Mouse (Mus musculus) neural tube, embryonic 12.5 days (tissue): ENCODE measurements at regions not wholly inside any gene's neighbourhood (a gene's known extent, or its start where the extent isn't known, plus 50 kb on each side); places are given as distances from the start of the nearest gene placed in this dataset.
"Not testable (repeated sequence)": the region's sequence is repeated elsewhere in the genome, so short reads cannot be mapped to it uniquely, and the experiment has no call there.

Source experiments
- ATAC-seq: fragments of 200-750 bp; cut with Nextera tagmentation; 2 replicates; pipeline ENCODE4 v1.8.0; 2017; ENCODE audit warnings: low read depth, mild to moderate bottlenecking, moderate TSS enrichment, moderate library complexity; ENCODE audit not compliant: low FRiP score
- H3K27ac ChIP-seq: fragments of 300-500 bp; sonication (generic); 2 replicates; pipeline ENCODE4 v1.5.1; 2016
- H3K27me3 ChIP-seq: fragments of 300-500 bp; sonication (generic); replicated peaks from 2 replicates; pipeline ENCODE4 v1.6.1; 2016; ENCODE audit warnings: mild to moderate bottlenecking
- H3K36me3 ChIP-seq: fragments of 300-500 bp; sonication (generic); 2 replicates; pipeline ENCODE4 v1.6.1; 2016; ENCODE audit warnings: mild to moderate bottlenecking
- H3K4me1 ChIP-seq: fragments of 300-500 bp; sonication (generic); 2 replicates; pipeline ENCODE4 v1.6.1; 2016
- H3K4me2 ChIP-seq: fragments of 300-500 bp; sonication (generic); replicated peaks from 2 replicates; pipeline ENCODE4 v1.6.1; 2016; ENCODE audit warnings: mild to moderate bottlenecking
- H3K4me3 ChIP-seq: fragments of 300-500 bp; sonication (generic); 2 replicates; pipeline ENCODE4 v1.5.1; 2016
- H3K9ac ChIP-seq: fragments of 300-500 bp; sonication (generic); 2 replicates; pipeline ENCODE4 v1.6.1; 2016; ENCODE audit warnings: mild to moderate bottlenecking
- H3K9me3 ChIP-seq: fragments of 300-500 bp; sonication (generic); 2 replicates; pipeline ENCODE4 v1.6.1; 2016; ENCODE audit warnings: mild to moderate bottlenecking
- WGBS: fragments of 180-500 bp; shearing (Covaris S2); methylation state at CpG from one replicate; pipeline ENCODE4 v1.1.7; 2016; 5-methylcytosine and 5-hydroxymethylcytosine counted together

DNA sequence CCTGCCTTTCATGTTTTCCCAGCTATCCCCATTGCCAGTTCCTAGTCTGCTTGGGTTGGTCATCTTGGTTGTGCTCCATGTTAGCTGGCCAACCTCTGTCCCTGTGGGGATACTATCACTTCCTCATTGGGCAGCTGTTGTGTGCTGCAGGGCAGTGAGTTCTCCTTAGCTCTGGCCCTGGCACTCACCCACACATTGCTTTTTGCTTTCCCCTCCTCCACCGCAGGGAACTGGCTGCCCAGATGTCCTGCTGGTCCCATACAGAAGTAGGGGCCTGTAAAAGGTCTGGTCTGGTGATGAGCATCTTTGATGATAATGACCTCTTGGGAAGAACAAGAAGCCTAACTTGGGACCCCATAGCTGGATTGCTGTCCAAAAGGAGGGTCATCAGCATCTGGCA is 308.2 kb upstream of the Gm21863 start:
- not testable (repeated sequence) for H3K36me3 ChIP-seq, H3K27ac ChIP-seq, H3K4me3 ChIP-seq, H3K9ac ChIP-seq, ATAC-seq, H3K27me3 ChIP-seq, H3K4me1 ChIP-seq, H3K4me2 ChIP-seq
- 76% methylated on average over 1 of the region's 1 CpGs for WGBS
- peaks cover 42% of the 10 kb centered on the region for H3K9me3 ChIP-seq

DNA sequence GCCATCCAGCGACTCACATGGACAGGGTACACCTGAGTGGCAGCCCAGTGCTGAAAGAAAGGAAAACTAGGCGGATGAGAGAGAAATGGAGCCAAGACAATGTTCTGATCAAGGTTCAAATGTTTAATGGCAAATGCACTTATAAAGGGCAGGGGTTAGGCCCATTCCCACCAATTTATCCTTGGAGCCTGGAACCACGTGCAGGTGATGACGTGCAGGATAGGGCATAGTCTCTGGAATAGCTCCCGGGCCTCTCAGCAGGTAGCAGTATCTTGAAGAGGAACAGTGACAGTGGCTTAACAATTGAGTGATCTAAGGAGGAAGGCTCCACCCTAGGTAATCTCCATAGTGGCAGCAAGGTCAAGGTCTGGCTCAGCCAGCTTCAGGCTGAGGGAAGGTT is 285.8 kb upstream of the Gm21863 start:
- 88% methylated on average over 5 of the region's 5 CpGs for WGBS
- not testable (repeated sequence) for ATAC-seq
- H3K9me3 ChIP-seq = peaks cover 47% of the 10 kb centered on the region

DNA sequence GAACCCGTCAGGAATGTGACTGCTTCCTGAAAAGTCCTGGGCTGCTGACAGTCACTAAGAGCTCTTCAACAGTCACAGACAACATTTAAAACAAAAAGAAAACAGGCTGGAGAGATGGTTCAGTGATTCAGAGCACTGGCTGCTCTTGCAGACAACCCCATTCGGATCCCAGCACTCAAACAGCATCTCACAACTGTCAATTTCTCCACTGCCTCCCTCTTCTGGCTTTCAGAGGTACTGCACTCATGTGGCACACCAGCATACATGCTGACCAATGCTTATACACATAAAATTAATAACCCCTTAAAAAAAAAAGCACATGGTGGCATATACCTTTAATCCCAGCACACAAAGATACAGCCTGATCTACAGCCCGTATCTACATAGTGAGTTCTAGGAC is 283.7 kb upstream of the Gm21863 start:
- H3K27ac ChIP-seq, H3K27me3 ChIP-seq, H3K4me1 ChIP-seq, H3K9ac ChIP-seq, H3K4me3 ChIP-seq, H3K36me3 ChIP-seq, ATAC-seq, H3K4me2 ChIP-seq: not testable (repeated sequence)
- H3K9me3 ChIP-seq = peaks cover 58% of the 10 kb centered on the region
- WGBS = 93% methylated on average over 3 of the region's 3 CpGs

More for the DNA sequence above, 285.8 kb upstream of the Gm21863 start:
- H3K36me3 ChIP-seq, H3K4me3 ChIP-seq, H3K4me1 ChIP-seq, H3K27ac ChIP-seq, H3K4me2 ChIP-seq, H3K9ac ChIP-seq, H3K27me3 ChIP-seq: not testable (repeated sequence)
